Mouse (Mus musculus) gastrocnemius, adult 8-10 months (tissue): Measurements from ENCODE around the gene 9530053A07Rik. TPM values are rescaled to one million over a fixed set of nuclear protein-coding genes. Genes with fewer than 3 reads are reported as not detected.
A peak's percentile ranks its signal among the peaks of the same experiment; 100 is the strongest.
"Not testable (repeated sequence)": the region's sequence is repeated elsewhere in the genome, so short reads cannot be mapped to it uniquely, and the experiment has no call there.

Experiments used
- DNase-seq, 2 experiments: peaks; one replicate each; pipeline ENCODE4 v3.0.0; 2022; ENCODE audit warnings: low spot score in 2 of 2
- total RNA-seq, 4 experiments: library from RNA; stranded (reverse); gene quantifications; 2 replicates each; pipeline ENCODE4 v1.2.4; 2022

9530053A07Rik gene
- not detected for total RNA-seq

DNA sequence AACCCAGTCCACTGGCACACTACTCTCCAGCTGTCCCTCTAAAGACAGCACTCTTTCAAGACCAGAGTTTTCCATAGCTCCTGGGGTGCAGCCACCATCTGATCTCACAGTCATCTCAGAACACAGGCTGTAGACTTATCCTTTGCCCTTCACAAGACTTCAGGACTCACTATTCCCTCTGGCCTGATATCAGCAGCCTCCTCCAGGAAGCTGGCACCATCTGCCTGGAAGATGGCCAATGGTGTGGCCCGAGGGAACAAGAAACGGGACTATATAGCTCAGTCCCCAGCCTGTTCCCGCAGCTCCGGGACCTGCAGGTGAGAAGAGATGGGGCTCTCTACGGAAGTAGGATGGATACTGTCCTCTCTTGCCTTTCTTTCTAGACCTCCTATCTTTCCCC lies at the start of gene 9530053A07Rik:
Gene 9530053A07Rik (plus strand): TSS at position 301 of the 400 bp plus-strand sequence.
- no peak for DNase-seq

DNA sequence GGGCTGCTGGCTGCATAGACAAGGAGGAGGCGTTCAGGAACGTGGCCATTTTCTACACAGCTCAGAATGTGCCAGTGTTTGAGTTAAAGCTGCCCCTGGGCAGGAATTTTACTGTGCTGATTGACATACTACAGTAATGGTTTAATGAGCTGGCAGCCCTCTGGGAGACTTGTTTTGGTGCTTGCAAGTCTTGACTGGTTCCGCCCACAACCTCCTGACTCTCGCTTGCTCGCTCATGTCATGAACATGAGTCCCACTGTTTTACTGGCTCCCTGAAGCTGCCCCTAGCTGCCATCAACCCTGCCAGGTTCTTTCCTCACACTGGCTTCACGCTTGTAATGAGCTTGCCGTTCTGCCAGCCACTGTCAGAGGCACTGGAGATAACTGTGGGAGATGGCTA lies 45.1 kb upstream of the 9530053A07Rik start:
- DNase-seq: no peak

DNA sequence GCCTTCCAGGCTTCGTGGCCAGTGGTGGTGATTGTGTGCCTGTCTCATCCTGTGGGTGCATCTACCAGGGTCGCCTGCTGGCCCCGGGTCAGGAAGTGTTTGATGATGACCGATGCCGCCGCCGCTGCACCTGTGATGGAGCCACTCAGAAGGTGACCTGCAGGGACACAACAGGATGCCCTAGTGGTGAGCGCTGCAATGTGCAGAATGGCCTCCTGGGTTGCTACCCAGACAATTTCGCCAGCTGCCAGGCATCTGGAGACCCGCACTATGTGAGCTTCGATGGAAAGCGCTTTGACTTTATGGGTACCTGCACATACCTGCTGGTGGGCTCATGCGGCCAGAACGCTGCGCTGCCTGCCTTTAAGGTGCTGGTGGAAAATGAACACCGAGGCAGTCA lies 43.0 kb upstream of the 9530053A07Rik start:
- DNase-seq: no peak

DNA sequence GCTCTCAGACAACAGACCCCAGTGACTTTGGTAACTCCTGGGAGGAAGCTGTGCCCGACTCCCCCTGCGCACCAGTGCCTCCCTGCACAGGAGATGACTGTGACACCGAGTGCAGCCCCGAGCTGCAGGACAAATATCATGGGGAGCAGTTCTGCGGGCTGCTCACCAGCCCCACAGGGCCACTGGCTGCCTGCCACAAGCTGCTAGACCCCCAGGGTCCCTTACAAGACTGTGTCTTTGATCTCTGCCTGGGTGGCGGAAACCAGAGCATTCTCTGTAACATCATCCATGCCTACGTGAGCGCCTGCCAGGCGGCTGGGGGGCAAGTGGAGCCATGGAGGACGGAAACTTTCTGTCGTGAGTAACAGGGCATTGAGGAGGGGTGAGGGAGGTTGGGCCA lies 35.7 kb upstream of the 9530053A07Rik start:
- DNase-seq: no peak

DNA sequence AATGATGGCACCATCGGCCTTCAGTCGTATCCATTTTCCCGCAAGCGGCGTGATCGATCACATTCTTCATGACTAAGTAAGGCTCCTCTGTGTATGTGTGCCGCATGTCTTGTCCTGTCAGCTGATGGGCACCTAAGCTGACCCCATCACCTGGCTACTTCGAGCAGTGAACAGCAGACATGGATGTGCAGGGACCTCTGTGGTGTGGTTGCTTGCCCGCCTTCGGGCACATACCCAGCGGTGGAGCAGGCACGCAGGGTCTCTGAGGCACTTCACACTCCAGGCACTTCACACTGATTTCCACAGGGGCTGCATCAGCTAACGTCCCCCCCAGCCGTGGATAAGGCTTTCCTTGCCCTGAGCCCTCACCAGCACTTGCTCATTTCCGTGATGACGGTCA lies 30.2 kb upstream of the 9530053A07Rik start:
- DNase-seq: no peak

DNA sequence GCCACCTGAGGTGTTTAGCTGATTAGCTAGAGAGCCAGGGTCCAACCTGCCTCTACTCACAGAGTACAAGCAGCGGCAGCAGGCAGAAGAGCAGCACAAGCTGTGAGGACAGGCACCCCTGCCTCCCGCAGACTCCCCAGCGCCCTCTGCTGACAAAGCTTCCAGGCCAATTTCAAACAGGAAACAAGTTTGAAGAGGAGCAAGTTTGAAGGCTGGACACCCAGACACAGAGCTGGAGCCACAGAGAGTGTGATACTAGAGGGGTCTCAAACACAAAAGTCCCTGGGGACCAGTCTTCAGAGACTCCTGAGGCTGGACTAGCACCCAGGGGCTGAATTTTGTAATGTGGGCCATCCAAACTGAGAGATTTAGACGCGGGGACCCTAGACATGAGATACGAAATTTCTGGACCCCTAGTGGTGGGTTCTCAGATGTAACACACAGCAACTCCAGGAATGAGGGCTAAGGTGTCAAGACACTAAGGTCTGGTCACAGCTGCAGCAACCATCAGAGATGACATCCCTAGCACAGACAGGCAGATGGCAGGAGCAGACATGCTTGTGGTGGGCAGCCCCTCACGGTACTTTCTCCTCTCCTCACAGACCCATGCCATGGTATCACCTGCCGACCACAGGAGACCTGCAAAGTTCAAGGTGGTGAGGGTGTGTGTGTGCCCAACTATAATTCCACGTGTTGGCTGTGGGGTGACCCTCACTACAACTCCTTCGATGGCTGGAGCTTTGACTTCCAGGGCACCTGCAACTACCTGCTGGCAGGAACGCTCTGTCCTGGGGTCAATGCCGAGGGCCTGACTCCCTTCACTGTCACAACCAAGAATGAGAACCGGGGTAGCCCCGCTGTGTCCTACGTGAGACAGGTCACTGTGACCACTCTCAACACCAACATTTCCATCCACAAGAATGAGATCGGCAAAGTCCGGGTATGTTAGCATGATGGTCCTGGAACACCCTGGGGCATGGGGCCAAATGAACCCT lies 28.4 kb upstream of the 9530053A07Rik start:
- DNase-seq: no peak

DNA sequence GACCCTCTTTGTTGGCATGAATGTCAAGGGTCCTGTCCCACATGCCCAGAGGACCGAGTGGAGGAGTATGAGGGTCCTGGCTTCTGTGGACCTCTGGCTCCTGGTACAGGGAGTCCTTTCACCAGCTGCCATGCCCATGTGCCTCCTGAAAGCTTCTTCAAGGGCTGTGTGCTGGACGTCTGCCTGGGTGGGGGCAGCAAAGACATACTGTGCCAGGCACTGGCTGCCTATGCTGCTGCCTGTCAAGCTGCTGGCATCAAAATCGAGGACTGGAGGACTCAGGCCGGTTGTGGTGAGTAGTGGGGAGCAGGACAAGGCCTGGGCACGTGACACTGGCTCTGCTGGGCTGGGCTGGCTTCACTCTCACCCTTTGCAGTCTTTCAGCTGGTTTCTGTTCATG lies 26.3 kb upstream of the 9530053A07Rik start:
- DNase-seq: not testable (repeated sequence)

DNA sequence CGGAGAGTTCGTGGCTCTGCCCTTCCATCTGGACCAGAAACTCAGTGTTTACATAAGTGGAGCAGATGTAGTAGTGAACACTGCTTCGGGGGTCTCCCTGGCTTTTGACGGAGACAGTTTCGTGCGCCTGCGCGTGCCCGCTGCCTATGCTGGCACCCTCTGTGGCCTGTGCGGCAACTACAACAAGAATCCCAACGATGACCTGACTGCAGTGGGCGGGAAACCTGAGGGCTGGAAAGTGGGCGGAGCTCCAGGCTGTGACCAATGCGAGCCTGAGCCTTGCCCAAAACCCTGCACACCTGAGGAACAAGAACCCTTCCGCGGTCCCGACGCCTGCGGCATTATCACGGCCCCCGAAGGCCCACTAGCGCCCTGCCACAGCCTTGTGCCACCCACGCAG lies 24.6 kb upstream of the 9530053A07Rik start:
- DNase-seq: no peak

DNA sequence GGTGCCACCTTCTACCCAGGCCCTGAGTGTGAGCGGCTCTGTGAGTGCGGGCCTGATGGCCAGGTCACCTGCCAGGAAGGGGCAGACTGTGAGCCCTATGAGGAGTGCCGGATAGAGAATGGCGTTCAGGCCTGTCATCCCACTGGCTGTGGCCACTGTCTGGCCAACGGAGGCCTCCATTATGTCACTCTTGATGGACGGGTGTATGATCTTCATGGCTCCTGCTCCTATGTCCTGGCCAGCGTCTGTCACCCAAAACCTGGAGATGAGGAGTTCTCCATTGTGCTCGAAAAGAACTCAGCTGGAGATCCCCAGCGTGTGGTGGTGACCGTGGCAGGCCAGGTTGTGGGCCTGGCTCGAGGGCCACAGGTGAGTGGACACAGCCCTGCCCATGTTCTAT lies 23.0 kb upstream of the 9530053A07Rik start:
- DNase-seq: no peak

DNA sequence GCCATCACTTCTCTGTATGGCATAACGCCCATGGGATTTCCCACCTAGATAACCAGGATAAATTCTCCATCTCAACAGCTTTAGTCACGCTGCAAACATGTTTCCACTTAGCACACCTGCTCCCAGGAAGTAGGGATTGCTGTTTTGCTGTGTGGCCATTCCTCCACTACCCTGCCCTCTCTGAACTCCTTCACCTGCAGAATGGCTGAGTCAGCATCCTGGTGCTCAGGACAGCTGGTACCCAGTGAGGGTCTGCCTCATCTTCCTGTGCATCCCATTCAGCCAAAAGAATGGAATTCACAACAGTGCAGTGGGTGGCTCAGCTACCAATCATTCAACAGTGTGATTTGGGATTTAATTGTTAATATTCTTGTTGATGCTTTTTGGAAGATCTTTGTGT lies 14.6 kb upstream of the 9530053A07Rik start:
- DNase-seq: no peak

DNA sequence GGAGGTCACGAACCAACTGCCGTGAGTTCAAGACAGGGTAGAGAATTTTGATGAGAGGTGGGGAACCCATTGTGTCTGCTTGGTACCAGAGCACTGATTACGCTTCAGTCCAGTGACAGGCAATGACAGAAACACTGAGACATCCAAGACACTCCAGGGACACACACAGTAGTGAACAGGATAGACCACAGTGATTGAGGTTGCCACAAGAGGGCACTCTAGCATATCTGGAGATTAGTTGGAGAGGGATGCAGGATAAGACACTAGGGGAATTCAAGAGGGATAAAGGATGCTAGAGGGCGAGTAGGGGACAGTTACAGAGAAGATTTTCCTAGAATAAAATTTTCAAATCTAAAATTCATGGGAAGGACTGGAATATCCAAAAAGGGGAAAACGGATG lies 8.3 kb downstream of the 9530053A07Rik start:
- no peak for DNase-seq

DNA sequence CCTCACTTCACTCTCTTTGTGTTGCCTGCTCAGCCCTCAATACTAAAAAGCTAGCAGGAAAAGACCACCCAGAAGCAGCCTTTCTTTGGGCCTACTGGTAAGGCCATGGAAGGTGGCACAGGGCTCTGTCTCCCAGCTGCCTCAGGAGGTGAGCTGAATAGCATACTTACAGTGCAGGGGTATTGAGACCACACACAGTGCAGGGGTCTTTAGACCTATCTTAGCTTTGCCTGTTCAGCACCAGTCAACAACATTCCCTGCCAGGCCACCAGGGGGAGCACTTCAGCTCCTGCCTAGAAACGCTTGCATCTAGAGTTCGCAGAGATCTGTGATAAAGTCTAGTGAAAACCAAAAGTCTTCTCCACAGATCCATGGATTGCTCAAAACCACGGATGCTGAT lies 19.0 kb downstream of the 9530053A07Rik start:
- peak; percentile 21 to 34 for DNase-seq

DNA sequence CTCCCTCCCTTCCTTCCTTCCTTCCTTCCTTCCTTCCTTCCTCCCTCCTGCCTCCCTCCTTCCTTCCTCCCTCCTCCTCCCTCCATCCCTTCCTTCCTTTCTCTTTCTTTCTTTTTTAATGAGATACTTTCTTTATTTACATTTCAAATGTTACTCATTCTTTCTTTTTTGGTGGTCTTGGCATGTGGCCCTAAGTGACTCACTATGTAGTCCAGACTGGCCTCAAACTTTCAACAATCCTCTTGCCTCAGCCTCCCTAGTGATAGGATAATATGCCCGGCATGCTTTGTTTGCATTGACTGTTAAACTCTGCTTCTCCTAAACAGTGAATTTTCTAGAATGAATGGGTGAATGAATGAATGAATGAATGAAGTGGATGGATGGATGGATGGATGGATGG lies 20.6 kb downstream of the 9530053A07Rik start:
- no peak for DNase-seq

DNA sequence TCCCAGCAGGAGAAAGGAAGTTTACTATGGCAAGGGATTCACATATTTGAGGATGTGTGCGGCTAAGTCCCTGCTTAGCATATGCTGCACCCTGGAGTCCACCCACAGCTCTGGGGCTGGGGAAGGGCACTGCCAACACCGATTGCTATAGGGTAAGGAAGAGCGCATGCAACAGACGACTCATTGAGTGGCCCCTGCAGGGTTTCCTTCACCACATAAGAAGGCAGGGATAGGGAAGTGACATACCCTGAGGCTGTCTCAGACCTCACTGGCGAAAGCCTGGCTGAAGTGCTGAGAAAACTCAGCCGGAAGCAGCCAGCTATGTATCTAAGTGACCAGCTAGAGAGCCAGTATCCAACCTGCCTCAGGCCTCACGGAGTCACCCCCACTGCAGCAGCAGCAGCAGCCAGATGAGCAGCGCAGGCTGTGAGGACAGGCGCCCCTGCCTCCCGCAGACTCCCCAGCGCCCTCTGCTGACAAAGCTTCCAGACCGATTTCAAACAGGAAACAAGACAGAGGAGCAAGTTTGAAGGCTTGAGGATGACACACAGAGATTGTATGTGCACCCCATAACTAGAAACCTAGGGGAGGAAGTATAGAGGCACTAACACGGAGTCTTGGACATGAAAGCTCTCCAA lies 22.4 kb downstream of the 9530053A07Rik start:
- no peak for DNase-seq

DNA sequence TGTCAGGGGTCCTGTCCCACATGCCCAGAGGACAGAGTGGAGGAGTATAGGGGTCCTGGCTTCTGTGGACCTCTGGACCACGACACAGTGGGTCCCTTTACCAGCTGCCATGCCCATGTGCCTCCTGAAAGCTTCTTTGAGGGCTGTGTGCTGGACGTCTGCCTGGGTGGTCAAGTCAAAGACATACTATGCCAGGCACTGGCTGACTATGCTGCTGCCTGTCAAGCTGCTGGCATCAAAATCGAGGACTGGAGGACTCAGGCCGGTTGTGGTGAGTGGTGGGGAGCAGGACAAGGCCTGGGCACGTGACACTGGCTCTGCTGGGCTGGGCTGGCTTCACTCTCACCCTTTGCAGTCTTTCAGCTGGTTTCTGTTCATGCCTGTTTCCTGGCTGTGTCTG lies 24.3 kb downstream of the 9530053A07Rik start:
- DNase-seq: not testable (repeated sequence)

DNA sequence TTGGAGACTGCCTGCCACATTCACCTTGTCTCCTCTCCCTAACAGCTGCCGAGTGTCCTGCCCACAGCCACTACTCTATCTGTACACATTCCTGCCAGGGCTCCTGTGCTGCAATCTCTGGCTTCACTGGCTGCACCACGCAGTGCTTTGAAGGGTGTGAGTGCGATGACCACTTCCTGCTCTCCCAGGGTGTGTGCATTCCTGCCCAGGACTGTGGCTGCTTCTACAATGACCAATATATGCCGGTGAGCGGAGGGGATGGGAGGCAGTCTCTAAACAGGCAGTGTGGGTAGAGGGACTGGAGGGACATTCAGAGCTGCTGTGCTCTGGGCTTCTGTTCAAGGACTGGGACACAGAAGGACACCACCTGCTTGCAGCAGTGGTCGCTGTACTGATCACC lies 30.0 kb downstream of the 9530053A07Rik start:
- DNase-seq: no peak

DNA sequence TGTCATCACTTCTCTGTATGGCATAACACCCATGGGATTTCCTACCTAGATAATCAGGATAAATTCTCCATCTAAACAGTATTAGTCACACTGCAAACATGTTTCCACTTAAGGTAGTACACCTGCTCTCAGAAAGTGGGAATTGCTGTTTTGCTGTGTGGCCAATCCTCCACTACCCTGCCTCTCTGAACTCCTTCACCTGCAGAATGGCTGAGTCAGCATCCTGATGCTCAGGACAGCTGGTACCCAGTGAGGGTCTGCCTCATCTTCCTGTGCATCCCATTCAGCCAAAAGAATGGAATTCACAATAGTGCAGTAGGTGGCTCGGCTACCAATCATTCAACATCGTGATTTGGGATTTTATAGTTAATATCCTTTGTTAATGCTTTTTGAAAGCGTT lies 30.6 kb downstream of the 9530053A07Rik start:
- DNase-seq: no peak

DNA sequence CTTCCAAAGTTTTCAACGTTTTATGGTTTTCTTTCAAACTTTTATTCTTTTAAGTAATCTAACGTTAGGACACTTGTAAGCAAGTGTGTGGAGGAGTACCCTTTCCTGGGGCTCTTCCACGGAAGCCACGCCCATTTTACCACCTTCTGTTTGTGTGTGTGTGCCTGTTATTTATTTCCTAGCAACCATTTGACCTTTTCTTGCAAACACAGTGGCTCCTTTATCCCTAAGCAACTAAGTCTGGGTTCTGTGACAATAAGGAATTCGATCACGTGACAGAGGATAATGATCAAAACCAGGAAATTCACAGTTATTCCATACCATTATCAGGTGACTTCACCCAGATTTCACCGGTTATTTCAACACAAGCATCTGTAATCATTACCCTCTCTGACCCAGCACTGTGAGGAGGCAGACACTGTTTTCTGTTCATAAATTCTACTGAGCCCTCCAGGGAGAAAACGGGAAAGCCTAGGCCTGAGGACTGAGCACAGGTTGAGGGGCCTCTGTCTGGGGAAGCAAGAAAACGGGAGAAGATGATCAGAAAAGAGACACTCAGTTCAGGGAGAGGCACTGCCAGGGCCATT lies 32.0 kb downstream of the 9530053A07Rik start:
- no peak for DNase-seq

DNA sequence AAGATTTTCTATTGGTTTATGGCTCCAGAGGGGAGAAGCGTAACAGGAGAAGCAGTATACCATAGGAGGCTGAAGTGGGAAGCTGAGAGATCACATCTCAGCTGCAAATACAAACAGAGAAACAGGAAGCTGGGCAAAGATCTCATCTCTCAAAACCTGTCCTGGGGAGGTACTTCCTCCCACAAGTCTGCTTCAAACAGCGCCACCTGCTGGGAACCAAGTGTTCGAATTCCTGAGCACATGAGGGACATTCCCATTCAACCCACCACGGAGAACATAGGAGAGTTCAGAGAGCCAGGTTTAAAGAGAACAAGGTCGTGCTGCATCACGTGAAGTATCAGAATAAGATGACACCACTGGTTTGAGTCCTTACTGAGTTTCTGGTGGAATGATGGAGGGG lies 36.1 kb downstream of the 9530053A07Rik start:
- DNase-seq: no peak

DNA sequence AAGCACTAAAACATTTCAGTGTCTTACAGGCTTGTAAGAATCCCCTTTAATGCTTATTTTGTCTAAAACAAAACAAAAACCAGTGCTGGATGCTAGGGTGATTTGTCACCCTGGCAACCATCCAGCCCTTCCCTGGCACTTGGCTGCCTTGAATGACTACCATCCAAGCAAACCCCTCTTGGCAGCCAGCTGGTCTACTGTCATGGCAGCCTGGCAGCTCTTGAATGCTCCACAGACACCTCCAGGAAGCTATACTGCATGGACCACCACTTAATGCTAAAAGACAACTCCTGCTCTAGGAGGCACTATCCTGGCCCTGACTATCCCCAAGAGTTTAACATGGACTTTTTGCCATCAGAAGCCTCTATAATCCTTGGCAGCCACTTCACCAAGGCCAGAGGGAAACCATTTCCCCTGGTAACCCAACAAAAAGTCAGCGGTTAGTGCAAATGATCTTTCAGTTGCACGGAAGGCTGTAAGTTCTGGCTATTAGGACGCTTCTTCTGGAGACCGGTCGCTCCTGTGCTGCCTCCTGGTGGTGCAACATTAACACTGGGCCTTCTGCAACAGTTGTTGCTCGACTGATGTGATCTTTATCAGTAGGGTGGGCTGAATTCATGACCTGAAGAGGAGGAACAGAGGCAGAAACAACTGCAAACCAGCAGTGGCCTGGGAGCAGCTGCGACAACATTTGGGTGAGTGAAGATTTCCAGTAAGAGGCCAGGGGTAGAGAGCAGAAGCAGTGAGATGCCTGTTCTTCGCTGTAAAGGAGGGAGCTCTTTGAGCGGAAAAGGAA lies 39.3 kb downstream of the 9530053A07Rik start:
- DNase-seq: no peak
